Mouse (Mus musculus) ES-Bruce4 (cell line): ENCODE results near the gene Myom1.

Source experiments
- CTCF ChIP-seq: IDR thresholded peaks from one replicate; pipeline ENCODE4 v1.8.1; 2011; ENCODE audit warnings: low read depth, low read length
- EP300 ChIP-seq: IDR thresholded peaks from 2 replicates; pipeline ENCODE4 v1.6.1; 2011; ENCODE audit warnings: low read depth, low read length; ENCODE audit not compliant: insufficient read depth
- POLR2A ChIP-seq: IDR thresholded peaks from one replicate; pipeline ENCODE4 v1.8.1; 2011; ENCODE audit warnings: low read length; ENCODE audit not compliant: insufficient read depth

DNA sequence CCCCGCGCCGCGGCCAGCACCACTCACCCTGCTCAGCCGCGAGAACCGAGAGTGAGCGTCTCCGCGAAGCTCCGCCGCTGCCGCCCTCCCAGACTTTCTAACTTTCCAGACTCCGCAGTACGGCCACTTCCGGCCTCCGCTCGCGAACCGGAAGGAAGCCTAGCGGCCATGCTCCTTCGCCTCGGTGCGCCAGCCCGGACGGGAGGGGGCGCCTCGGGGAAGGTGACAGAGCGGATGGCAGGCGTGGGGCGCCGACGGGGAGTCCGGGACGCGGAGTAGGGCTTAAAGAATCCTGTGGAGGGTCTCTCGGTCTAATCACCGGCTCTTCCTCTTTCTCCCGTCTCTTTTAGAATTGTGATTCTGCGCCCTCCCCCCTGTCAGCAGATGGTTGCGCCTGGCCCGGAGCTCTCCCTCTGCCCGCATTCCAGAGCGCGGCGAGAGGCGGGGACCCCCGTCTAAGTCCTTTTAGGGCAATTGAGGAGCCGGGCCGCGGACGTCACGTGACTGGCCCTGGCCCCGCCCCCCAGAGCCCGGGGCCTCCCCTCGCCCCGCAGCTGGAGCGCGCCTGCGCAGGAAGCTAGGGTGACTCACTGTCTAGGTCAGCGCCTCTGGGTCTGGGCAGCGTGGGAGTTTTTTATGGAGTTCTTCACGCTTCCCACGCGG is at the start of gene Myom1:
- TF ChIP-seq CTCF (no peak), EP300 (0 out of 2 replicates have a peak, but pooled peaks have one; percentile 5), POLR2A (peak; percentile 62)
